Mouse (Mus musculus): Measurements from ENCODE around the gene Ankub1.

GRCm38 (mm10) chr3:57665880-57666279 is 26.7 kb downstream of the Ankub1 start:
- no peak for TF ChIP-seq CTCF (IDR thresholded peaks at IDR 0.05; ENCODE audit: low read depth)
- no peak for TF ChIP-seq EP300 (IDR thresholded peaks at IDR 0.05; ENCODE audit: low read depth)
